Mouse (Mus musculus): ENCODE measurements at regions not wholly inside any gene's neighbourhood (a gene's known extent, or its start where the extent isn't known, plus 50 kb on each side); places are given as distances from the start of the nearest gene placed in this dataset.

DNA sequence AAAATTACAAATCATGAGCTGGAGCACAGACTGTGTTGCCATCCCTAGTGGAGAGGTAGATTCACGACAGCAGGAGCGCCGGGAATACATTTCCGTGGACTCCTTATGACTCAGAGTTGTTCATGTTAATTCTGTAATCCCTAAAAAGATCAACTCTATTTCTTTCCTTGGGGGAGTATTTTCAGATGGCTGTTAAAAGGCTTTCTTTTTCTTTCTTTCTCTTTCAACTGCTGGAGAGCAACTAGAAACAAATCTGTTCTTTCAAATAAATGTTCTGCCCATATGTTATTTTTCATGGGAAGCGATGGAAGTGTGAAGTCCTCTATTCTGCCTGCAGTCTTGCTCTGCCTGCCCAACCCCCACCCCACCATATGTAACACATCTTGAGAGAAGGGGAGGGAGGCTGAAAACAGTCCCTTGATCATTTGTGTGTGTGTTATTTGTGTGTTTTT is 401.4 kb upstream of the Dcn start:
- no peak for DNase-seq (ENCODE audit: low spot score)

DNA sequence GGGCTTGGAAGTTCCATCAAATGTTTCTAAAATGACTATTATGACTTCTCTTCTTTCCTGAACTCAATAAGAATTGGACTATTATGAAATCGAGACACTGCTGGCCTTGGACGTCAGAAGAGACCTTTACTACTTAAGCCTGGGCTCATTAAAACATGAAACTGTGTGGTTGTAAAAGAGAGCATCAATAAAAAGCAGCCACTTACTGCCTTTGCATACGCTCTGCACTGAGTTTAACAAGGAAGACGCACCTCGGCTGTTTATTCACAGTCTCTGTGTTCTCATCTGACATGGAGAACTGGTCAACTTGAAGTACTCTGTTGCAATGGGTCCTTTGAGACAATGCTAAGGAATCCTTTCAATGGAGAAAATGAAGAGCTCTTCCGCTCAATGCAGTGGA is 399.8 kb upstream of the Dcn start:
- no peak for DNase-seq (ENCODE audit: low spot score)

DNA sequence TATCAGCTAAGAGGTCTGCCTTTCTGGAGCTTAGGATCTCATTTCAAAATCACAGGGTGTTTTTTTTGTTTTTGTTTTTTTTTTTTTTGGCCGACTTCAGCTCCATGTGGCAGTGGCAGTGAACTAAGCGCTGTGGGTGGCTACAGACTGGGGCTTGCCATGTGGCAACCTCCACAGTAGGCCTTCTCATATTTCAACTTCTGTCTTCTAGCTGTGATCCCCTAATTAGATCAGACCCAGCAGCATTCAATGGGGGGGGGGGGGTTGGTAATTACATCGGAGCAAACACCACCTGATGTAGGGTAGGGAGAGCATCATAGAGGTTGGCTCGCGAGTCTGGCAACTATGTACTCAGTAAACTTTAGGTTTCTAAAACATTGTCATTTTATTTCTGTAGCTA is 392.1 kb upstream of the Dcn start:
- no peak for DNase-seq (ENCODE audit: low spot score)

DNA sequence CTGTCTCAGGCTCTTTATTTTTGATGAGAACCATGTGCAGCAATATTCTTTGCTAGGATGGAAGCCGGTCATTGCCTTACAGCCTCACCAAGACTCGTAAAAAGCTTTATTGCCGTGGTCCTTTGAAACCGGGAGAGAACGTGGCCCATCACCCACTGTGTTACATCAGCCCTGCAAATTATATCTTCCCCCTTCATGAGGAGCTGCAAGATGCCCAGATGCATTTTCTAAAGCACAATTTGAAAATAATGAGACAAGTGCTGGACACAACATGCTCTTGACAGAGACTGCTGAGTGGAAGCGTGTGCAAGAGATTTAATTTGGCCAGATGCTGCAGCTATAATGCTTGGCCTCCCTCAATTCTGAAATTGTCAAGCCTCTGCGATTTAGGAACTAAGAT is 389.2 kb upstream of the Dcn start:
- no peak for DNase-seq (ENCODE audit: low spot score)

DNA sequence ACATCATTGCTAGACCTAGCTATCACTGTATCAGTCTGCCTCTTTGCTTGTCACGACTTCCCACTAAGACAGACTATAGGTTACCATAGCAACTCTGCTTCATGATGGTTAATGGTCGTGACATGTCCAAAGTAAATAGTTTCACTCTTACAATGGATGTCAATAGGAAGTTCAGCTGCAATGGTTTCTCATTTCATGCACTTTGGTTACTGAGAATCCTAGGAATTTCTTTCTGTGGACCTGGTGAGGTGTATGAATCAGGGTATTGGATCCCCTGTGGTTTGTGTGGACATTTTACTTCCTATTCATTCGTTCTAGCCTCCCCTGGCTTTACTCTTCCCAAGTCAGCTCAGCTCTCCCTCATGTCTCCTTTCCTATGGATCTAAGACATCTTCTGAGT is 385.5 kb upstream of the Dcn start:
- no peak for DNase-seq (ENCODE audit: low spot score)

DNA sequence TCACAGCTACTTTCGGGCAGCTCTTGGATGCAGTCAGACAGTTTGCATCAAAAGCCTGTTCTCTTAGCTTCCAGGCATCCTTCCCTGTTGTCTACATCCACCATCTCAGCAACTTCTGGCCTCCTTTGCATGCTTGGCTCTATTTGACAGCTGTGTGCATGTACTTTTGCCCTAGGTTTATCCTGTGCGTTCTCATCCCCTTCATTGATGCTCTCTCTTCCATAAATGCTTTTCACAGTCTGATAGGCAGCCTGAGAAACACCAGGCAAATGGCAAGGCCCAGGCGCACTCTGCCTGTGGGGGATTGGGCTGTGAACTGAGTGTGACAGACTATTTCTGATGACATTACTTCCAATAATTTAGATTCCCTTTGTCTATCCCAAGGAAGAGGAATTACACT is 364.9 kb upstream of the Dcn start:
- no peak for DNase-seq (ENCODE audit: low spot score)

DNA sequence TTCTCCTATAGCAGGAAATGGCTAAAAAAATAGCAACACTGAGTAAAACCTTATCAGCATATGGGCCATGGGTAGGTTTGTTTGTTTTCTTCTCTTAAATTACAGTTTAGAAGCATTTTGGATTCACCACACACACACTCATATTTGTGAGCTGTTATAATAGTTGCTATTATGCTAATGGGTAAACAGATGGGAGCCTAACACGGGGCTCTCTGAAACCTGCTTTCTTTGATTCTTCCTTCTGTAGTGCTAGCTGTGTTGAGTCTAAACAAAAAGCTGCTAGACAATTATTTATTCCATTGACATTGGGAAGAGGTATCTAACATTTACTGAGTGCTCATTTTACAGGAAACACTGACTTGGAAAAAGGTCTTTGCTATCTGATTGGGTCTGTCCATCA is 356.7 kb upstream of the Dcn start:
- DNase-seq (ENCODE audit: low spot score) = no peak

DNA sequence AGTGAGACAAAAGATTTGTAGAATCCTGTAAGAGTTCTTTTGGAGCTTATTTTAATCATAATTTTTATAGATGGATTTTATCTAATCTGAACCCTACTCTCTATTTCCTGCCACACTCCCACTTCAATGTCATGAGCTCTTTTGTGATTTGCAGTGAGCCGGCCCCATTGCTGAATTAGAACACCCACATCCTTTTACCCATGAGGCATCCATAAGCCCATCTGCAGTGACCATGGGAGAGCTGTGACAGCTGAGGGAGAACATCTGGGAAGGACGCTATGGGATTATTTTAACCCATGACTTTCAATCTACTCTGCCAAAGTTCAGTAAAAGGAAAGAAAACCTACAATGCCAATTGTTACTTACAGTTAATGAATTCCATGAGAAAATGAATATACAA is 337.8 kb upstream of the Dcn start:
- no peak for DNase-seq (ENCODE audit: low spot score)

DNA sequence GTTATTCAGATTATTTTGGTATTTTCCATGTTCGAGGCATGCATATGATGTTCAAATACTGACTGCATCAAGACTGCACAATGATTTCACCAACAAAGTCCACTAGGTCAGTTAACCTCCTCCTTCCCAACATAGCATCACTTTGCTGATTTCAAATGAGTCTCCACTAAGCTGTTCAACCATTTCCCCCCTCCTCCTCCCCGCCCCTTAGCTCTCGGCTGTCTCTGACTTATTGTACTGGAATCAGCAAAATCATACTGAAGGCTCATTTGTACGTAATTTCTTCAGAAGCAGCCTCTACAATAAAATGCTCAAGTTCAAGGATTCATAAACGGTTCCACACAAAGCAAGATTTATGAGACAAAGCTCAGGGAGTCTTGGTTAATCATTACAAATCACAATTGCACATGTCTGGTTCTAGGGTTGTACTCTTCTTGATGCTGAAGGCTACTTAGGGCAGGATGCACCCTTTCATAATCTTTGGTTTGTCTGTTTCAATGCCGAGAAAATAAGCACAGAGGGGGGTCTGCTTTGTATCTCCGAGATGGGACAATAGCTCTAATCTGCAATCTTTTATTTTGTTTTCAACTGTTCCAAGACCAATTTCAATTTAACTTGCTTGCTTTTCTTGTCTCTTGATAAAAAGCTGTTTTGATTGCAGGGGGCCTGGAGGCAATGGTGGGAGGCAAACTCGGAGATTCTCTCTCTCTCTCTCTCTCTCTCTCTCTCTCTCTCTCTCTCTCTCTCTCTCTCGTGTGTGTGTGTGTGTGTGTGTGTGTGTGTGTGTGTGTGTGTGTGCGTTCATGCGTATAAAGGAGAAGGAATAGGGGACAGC is 320.6 kb upstream of the Dcn start:
- no peak for DNase-seq (ENCODE audit: low spot score)

DNA sequence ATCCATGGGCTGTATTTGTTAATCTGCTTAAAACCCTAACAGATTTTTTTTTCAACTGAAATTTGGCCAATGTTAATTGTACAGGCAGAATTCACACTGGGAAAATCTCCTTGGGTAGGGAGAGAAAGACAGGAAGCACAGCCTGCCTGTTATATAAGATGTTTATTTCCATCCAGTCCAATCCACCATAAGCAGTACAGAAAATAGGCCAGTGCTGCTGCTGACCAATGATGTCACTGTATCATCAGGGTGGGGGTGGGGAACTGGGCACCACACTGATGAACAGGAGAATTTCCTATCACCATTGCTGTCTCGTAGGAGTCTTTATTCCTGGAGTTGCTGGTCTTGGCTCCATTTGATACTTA is 320.0 kb upstream of the Dcn start:
- DNase-seq (ENCODE audit: low spot score) = no peak

DNA sequence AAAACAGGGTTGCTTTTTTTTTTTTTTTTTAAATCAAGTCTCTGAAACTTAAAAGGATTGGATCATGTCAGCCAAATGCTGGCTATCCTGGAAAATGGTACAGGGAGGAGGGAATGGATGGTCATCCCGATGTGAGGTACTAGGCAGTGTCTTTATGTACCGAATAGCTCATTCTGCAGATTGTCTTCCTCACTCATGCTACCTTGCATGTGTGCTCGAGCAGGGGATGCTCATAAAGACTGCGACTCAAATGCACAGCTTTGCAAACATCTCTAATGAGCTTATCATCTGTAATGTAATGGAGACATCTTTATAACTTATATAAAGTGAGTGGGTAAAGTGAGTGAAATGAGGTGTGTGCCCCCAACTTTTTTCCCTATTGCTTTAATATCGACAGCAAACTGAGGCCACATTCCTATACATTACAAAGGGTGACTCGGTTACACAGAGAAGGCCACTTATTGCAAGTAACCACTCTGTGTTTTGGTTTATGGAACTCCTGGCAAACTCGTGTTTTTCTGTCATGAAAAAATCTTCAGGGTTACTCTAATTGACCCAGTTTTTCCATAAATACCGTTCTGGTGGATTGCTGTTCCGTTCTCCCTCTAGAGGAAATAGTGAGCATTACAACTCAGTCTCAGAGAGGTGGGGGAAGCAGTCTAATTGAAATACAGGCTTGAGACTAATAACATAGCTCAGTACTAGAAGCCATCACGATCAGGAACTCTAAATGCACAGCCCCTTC is 319.4 kb upstream of the Dcn start:
- no peak for DNase-seq (ENCODE audit: low spot score)

DNA sequence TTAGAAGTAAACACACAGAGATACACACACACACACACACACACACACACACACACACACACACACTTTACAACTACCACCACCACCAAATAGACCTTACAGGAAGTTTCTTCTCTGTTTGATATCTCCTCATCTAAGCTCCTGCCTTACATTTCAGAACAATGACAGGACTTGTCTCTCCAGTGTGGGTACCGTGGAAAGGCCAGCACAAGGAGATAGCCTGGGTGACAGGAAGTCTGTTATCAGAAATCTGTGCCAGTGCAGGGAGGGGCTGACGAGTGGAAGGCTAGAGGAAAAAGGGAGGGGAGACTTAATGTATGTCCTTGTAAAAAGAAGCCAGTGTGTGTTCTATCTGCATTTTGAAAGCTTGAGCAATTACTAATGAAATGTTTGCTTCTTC is 318.5 kb upstream of the Dcn start:
- no peak for DNase-seq (ENCODE audit: low spot score)

DNA sequence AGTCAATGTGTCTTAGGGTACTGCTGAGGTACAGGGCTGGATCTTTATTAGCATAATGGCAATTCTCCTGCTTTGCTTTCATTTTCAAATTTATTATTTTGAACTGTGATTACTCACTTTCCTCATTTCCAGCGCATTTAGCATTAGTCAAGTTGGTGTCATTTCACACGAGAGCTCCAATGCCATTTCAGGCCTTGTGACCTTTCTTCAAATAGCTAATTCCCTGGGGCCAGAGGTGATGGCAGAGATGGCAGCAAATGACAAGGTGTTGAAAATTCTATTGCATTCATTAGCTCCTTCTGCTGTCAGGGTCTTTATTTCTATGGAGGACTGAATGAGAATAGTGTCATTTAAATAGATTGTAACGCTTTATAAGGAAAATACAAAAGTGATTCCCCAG is 300.9 kb upstream of the Dcn start:
- no peak for DNase-seq (ENCODE audit: low spot score)

DNA sequence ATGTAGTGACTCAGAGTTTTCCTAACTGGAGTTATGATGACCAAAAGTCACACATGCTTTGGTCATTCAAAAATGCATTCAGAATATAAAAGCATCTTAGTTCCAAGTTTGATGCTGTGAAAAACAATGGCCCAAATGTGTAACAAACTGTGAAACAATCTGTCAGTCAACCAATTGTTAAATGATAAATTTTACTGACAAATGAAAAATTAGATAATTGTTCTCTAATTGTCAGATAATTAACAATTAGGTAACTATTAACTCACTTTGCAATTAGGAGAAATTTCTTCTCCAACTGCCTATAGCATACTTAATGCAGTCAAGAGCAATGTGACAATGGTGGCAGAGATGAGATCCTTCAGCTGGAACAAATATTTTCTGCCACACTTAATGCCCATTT is 289.7 kb upstream of the Dcn start:
- no peak for DNase-seq (ENCODE audit: low spot score)

DNA sequence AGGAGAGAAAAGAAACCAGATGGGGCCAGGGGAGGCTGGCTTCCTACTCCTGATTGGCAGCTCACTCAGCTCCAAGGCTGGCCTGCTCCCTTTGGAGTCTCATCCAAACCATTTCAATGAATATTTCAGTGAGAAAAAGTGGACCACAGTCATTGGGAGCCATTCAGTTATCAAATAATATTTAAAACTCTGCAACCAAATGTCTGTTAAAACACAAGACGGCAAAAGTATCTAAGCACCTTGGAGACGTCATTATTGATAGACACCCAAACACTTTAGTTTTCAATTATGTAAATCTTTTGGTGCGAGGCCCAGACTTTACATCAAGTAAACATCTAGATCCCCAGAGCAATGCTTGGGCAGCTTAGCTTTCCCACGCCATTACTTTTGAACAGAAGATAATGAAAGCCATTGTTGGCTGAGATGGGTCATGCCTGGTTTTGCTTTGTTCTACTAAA is 268.1 kb upstream of the Dcn start:
- DNase-seq (ENCODE audit: low spot score) = no peak

DNA sequence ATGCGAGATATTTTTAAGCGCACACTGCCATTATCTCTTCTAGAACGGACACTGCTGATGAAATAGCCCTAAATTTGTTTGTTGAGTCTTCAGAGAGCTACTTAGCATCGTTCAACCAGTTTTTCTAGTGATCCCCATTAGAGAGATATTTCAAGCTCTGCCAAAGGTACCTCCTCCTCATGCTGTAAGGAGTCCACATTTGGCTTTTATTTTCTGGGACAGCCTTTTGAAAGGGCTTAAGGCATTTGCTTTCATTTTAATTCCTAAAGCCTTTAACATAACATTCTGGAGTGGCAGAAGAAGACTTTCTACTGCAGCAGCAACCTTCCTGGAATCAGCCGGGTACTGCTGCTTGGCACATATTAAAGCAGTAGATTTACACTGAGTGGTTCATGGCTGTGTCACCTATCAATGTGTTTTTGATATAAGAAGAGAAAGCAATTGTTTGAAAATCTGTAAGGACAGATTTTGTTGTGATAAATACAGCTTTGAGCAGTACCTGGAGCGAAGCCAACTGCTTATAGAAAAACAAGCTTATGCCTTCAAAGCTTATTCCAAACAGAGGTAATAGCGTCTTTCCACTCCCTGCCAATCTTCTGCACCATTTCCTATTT is 267.5 kb upstream of the Dcn start:
- no peak for DNase-seq (ENCODE audit: low spot score)

DNA sequence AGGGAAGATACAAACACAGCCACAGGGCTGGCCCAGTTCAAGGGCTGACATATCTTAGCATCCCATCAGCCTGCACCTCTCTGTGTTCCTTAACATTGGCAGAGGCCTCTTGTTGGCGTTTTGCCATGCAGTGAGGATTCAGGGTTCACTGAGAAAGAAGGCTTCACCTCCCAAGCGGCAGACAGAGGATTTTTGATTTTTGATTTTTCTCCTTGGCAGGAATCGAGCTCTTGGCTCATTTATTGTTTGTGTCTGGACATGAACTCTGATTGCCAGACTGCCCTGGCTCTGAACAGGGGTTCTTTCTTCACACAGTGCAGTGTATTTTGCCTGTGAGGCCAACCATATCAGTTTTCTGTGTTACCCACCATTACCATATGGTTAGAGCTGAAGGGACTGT is 259.9 kb upstream of the Dcn start:
- DNase-seq (ENCODE audit: low spot score) = peak; percentile 11

DNA sequence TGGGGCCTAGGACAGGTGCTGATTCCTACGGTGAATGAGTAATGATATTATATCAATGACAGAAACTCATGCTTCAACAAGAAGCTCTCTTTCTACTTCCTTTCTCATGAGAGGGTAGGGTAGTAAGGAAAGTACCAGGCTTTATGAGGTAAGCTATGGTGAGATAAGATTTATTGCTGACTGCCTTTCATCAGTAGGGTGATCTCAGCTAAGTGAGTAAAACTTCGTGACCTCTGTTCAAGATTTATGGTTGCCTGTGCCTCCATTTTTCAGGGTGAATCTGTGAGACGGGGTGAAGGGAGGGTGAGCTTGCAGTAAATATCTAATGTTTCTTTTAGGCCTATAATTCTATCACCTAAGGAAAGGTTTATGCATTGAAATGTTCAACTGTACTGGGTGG is 259.0 kb upstream of the Dcn start:
- no peak for DNase-seq (ENCODE audit: low spot score)

DNA sequence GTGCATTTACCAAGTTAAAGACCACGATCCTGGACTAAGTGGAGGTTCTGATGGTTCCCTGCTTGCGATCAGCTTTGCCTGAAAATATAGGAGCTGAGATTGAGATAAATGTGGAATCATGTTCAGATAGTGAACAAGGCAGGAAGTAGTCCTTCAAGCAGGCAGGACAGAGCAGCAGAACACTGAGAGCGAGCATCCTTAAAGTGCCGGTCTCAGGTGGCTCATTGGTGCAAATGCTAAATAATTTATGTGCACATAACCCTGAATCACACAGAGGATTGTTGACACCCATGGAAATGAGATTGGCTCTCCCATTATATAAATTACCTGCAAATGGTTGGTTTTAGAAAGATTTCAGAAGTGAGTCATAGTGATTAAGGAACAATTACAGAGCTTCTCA is 243.8 kb upstream of the Dcn start:
- DNase-seq (ENCODE audit: low spot score) = no peak

DNA sequence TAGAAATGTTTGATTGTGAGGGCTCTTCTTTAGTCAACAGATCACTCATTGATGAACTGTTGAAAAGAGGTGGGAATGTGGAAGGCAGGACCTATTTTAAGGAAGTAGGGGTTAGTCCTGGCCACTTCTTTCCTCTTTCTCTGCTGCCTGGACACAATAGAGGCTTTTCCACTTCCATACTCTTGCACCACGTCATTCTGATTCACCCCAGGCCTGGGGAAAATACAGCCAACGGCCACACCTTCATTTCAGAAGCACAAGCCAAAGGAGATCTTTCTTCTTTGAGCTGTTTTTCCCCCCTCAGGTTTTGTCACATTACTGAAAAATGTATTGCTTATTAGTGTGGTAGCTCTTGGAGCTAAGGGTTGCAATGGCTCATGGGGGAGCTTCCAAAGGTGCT is 237.9 kb upstream of the Dcn start:
- DNase-seq (ENCODE audit: low spot score) = no peak

DNA sequence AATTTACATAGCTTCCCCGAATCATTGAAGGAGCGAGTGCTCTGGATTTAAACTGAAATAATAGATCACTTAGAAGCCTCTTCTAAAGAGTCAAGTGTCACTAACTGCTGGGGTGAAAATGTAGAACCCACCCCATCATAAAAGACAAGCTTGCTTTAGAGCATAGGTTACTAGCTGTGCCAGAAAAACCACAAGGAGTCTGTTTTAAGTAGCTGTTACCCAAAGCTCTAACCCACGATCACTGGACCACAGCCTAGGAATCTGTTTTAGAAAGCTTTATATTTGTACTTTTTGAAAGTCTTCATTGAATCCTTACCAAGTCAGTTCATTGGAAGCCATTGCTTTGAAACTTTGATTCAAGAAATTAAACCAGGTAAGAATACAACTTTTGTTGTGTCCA is 233.7 kb upstream of the Dcn start:
- DNase-seq (ENCODE audit: low spot score) = no peak

DNA sequence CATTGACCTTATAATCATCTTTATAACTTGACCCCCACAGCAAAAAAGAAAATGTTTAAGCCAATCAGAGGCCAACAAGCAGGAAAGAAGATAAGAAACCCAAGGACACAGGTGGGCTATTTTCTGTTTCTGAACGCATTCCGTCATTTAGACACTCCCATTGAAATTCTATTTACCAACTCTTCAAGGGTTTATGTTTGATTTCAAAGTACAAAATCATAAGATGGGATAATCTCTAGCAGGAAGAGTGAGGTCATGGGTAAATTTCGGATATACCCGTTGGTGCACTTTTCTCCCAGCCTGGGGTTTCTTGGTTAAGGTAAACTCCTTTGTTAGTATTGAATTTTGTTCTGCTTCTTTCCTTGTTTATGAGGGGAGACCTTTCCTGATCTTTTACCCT is 230.9 kb upstream of the Dcn start:
- no peak for DNase-seq (ENCODE audit: low spot score)

DNA sequence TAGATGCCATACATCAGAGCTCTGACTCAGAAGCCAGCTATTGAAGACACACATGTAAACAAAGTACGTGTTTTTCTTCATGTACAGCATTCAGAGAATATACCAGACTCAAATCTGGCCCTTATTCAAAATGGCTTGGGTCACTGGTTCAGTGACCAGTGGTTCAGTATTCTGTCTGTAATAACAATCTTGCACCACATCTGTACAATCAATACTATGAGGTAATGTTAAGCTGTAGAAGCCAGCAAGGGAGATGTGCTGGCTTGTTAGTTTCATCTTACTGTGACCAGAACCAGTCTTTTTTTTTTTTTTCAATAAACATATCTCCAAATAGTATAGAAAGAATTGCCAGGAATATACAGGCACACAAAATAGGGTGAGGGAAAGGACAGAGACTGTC is 229.6 kb upstream of the Dcn start:
- DNase-seq (ENCODE audit: low spot score) = no peak

Measured in ovary, postnatal 14 days (tissue).